Mouse (Mus musculus) thymus, adult 2 months (tissue): Measurements from ENCODE around the gene Hsd11b1.

Source experiments
- CTCF ChIP-seq: fragments of 200-500 bp; IDR thresholded peaks from 2 replicates; pipeline ENCODE4 v1.5.1; 2012; ENCODE audit warnings: mild to moderate bottlenecking, control low read depth, low read length, moderate library complexity, borderline replicate concordance; ENCODE audit not compliant: control insufficient read depth, poor library complexity, insufficient read depth; ENCODE audit errors: extremely low read depth
- POLR2A ChIP-seq: fragments of 200-500 bp; IDR thresholded peaks from 2 replicates; pipeline ENCODE4 v1.6.1; 2012; ENCODE audit warnings: mild to moderate bottlenecking, low read length, control low read depth, moderate library complexity; ENCODE audit not compliant: control insufficient read depth, poor library complexity, insufficient read depth; ENCODE audit errors: extremely low read depth

GRCm38 (mm10) chr1:193265734-193266133 lies 1.9 kb upstream of the Hsd11b1 start:
- TF ChIP-seq CTCF (no peak), POLR2A (no peak)
